Mouse (Mus musculus): ENCODE data around the gene Fam110c. TPM values are rescaled to one million over a fixed set of nuclear protein-coding genes. Genes with fewer than 3 reads are reported as not detected.

Fam110c gene
- polyA plus RNA-seq, 2 experiments: 1.0 to 1.3 TPM

DNA sequence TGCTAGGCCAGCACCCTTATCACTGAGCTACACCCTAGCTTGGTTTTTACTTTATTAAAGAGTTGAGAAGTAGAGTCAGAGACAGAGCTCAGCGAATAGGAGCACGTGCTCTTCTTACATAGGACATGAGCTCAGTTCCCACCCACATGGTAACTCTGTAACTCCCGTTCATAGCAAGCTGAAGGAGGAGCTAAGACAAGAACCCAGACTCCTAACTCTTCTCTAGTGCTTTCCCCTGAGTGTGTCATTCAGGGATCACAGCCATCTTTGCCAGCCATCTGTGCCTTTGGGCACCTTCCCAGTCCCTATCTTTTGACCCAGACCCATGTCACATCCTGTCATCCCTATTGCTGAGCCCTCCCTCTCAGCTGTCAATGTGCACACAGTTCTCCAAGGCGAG is 13.4 kb downstream of the Fam110c start:
- WGBS (ENCODE audit: insufficient replicate concordance): 32% methylated on average over 4 of the region's 4 CpGs
- peak; percentile 61 for TF ChIP-seq EP300 (IDR thresholded peaks at IDR 0.05; ENCODE audit: low read depth)
- no peak for TF ChIP-seq CTCF (IDR thresholded peaks at IDR 0.05; ENCODE audit: low read depth)

GRCm38 (mm10) chr12:31090401-31090800 is 16.7 kb downstream of the Fam110c start:
- 42% methylated on average over 6 of the region's 6 CpGs for WGBS (ENCODE audit: insufficient replicate concordance)
- Histone ChIP-seq H3K4me3 (ENCODE audit: insufficient read depth in 1 of 2, low read depth in 2 of 2, low read length in 2 of 2) (no peak overlapping the region), H3K9ac (replicated peaks) (no peak overlapping the region), H3K27me3 (ENCODE audit: control insufficient read depth, insufficient read depth, low read length) (no peaks in the 10 kb centered on the region), H3K9me3 (ENCODE audit: control insufficient read depth, low read length) (no peaks in the 10 kb centered on the region), H3K4me1 (replicated peaks; ENCODE audit: control insufficient read depth in 2 of 2, insufficient read depth in 2 of 2, low read length in 1 of 2) (peaks cover 6 to 9% of the 10 kb centered on the region in 2 experiments), H3K36me3 (replicated peaks; ENCODE audit: control insufficient read depth, insufficient read depth, low read depth) (no peaks in the 10 kb centered on the region), H3K27ac (no peak overlapping the region), H3K4me2 (ENCODE audit: low read depth) (no peak overlapping the region)
- TF ChIP-seq CTCF (IDR thresholded peaks at IDR 0.05; ENCODE audit: low read depth) (no peak), EP300 (IDR thresholded peaks at IDR 0.05; ENCODE audit: low read depth) (no peak)
- no peak for DNase-seq (ENCODE audit: low read depth in 3 of 3, low spot score in 3 of 3)
- ATAC-seq (ENCODE audit: insufficient read depth): no peak

More for the DNA sequence above, 13.4 kb downstream of the Fam110c start:
- peak; percentile 78 for ATAC-seq (ENCODE audit: insufficient read depth)
- H3K9me3 ChIP-seq (ENCODE audit: control insufficient read depth, low read length): no peaks in the 10 kb centered on the region
- DNase-seq (ENCODE audit: low read depth in 3 of 3, low spot score in 3 of 3): peak in 1 of 3 experiments; percentile 49
- H3K9ac ChIP-seq (replicated peaks): no peak overlapping the region; the same call in 1 of the 2 replicates
- H3K27ac ChIP-seq: no peak overlapping the region
- no peaks in the 10 kb centered on the region for H3K27me3 ChIP-seq (ENCODE audit: control insufficient read depth, insufficient read depth, low read length)
- peaks cover 27 to 34% of the 10 kb centered on the region in 2 experiments for H3K4me1 ChIP-seq (replicated peaks; ENCODE audit: control insufficient read depth in 2 of 2, insufficient read depth in 2 of 2, low read length in 1 of 2)
- no peak overlapping the region for H3K4me3 ChIP-seq (ENCODE audit: insufficient read depth in 1 of 2, low read depth in 2 of 2, low read length in 2 of 2)
- no peaks in the 10 kb centered on the region for H3K36me3 ChIP-seq (replicated peaks; ENCODE audit: control insufficient read depth, insufficient read depth, low read depth)
- H3K4me2 ChIP-seq (ENCODE audit: low read depth): no peak overlapping the region

- no peaks in the 10 kb centered on the region for H3K27me3 ChIP-seq (ENCODE audit: control insufficient read depth, insufficient read depth, low read length)
- H3K9me3 ChIP-seq (ENCODE audit: control insufficient read depth, low read length): no peaks in the 10 kb centered on the region
- no peak overlapping the region for H3K4me3 ChIP-seq (ENCODE audit: insufficient read depth in 1 of 2, low read depth in 2 of 2, low read length in 2 of 2)
- H3K27ac ChIP-seq: no peak overlapping the region
- H3K4me1 ChIP-seq (replicated peaks; ENCODE audit: control insufficient read depth in 2 of 2, insufficient read depth in 2 of 2, low read length in 1 of 2): peaks cover 6 to 9% of the 10 kb centered on the region in 2 experiments
- no peaks in the 10 kb centered on the region for H3K36me3 ChIP-seq (replicated peaks; ENCODE audit: control insufficient read depth, insufficient read depth, low read depth)
- ATAC-seq (ENCODE audit: insufficient read depth) (no peak), DNase-seq (ENCODE audit: low read depth in 3 of 3, low spot score in 3 of 3) (no peak)
- H3K4me2 ChIP-seq (ENCODE audit: low read depth): no peak overlapping the region
- WGBS (ENCODE audit: insufficient replicate concordance): 57% methylated on average over 11 of the region's 11 CpGs
- no peak overlapping the region for H3K9ac ChIP-seq (replicated peaks)
- no peak for TF ChIP-seq EP300 (IDR thresholded peaks at IDR 0.05; ENCODE audit: low read depth)
Observed at GRCm38 (mm10) chr12:31090882-31091640, 17.4 kb downstream of the Fam110c start.

- Histone ChIP-seq H3K4me1 (replicated peaks; ENCODE audit: control insufficient read depth in 2 of 2, insufficient read depth in 2 of 2, low read length in 1 of 2) (no peaks in the 10 kb centered on the region; a peak in 2 of 4 replicates), H3K9me3 (ENCODE audit: control insufficient read depth, low read length) (no peaks in the 10 kb centered on the region), H3K4me2 (ENCODE audit: low read depth) (no peak overlapping the region), H3K9ac (replicated peaks) (no peak overlapping the region), H3K4me3 (ENCODE audit: insufficient read depth in 1 of 2, low read depth in 2 of 2, low read length in 2 of 2) (no peak overlapping the region), H3K36me3 (replicated peaks; ENCODE audit: control insufficient read depth, insufficient read depth, low read depth) (no peaks in the 10 kb centered on the region), H3K27ac (no peak overlapping the region), H3K27me3 (ENCODE audit: control insufficient read depth, insufficient read depth, low read length) (no peaks in the 10 kb centered on the region)
- TF ChIP-seq CTCF (IDR thresholded peaks at IDR 0.05; ENCODE audit: low read depth) (no peak), EP300 (IDR thresholded peaks at IDR 0.05; ENCODE audit: low read depth) (no peak)
- DNase-seq (ENCODE audit: low read depth in 3 of 3, low spot score in 3 of 3) (no peak), ATAC-seq (ENCODE audit: insufficient read depth) (no peak)
- 57% methylated on average over 5 of the region's 5 CpGs for WGBS (ENCODE audit: insufficient replicate concordance)
Observed at GRCm38 (mm10) chr12:31092481-31092880, 18.8 kb downstream of the Fam110c start.

DNA sequence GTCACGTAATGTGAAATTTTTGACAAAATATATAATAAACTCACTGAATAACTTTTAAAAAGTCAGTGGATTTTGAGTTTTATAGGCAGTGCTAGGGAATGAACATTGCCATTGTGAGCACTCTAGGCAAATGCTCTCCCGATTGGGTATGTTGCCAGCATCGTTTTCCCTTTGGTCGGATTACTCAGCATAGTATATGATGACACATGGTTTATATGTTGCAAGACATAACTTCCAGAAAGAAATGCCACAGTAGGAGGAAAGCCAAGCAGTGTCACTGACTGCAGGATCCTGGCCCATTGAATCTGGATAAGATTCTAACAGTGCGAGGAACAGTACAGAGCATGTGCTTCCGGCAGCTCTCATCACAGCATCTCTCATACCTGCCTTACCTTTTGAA is 23.5 kb downstream of the Fam110c start:
- no peak overlapping the region for H3K4me2 ChIP-seq (ENCODE audit: low read depth)
- H3K4me3 ChIP-seq (ENCODE audit: insufficient read depth in 1 of 2, low read depth in 2 of 2, low read length in 2 of 2): no peak overlapping the region
- no peaks in the 10 kb centered on the region for H3K4me1 ChIP-seq (replicated peaks; ENCODE audit: control insufficient read depth in 2 of 2, insufficient read depth in 2 of 2, low read length in 1 of 2)
- WGBS (ENCODE audit: insufficient replicate concordance): 78% methylated on average over 6 of the region's 6 CpGs
- TF ChIP-seq CTCF (IDR thresholded peaks at IDR 0.05; ENCODE audit: low read depth) (no peak), EP300 (IDR thresholded peaks at IDR 0.05; ENCODE audit: low read depth) (no peak)
- no peak overlapping the region for H3K27ac ChIP-seq
- no peaks in the 10 kb centered on the region for H3K36me3 ChIP-seq (replicated peaks; ENCODE audit: control insufficient read depth, insufficient read depth, low read depth)
- H3K9ac ChIP-seq (replicated peaks): no peak overlapping the region
- DNase-seq (ENCODE audit: low read depth in 3 of 3, low spot score in 3 of 3) (no peak), ATAC-seq (ENCODE audit: insufficient read depth) (no peak)
- H3K27me3 ChIP-seq (ENCODE audit: control insufficient read depth, insufficient read depth, low read length): no peaks in the 10 kb centered on the region
- H3K9me3 ChIP-seq (ENCODE audit: control insufficient read depth, low read length): no peaks in the 10 kb centered on the region

All from liver, embryonic 14.5 days (tissue).